Mouse (Mus musculus): ENCODE results near the gene Kpna1.

- TF ChIP-seq USF1 (IDR thresholded peaks at IDR 0.05; ENCODE audit: low read depth) (no peak), TCF12 (IDR thresholded peaks at IDR 0.05; ENCODE audit: insufficient read depth, poor library complexity, severe bottlenecking) (peak; percentile 66), E2F4 (IDR thresholded peaks at IDR 0.05; ENCODE audit: insufficient read depth) (peak; percentile 67)
Observed at GRCm38 (mm10) chr16:35981363-35981821, 2.8 kb downstream of the Kpna1 start.
